Mouse (Mus musculus) right cerebral cortex, postnatal 10 days (tissue): ENCODE data around the gene Btn1a1.

Experiments
- DNase-seq, 2 experiments: peaks; one replicate each; pipeline ENCODE4 v3.0.0; 2021; ENCODE audit warnings: low spot score in 2 of 2

Gene Btn1a1

DNA sequence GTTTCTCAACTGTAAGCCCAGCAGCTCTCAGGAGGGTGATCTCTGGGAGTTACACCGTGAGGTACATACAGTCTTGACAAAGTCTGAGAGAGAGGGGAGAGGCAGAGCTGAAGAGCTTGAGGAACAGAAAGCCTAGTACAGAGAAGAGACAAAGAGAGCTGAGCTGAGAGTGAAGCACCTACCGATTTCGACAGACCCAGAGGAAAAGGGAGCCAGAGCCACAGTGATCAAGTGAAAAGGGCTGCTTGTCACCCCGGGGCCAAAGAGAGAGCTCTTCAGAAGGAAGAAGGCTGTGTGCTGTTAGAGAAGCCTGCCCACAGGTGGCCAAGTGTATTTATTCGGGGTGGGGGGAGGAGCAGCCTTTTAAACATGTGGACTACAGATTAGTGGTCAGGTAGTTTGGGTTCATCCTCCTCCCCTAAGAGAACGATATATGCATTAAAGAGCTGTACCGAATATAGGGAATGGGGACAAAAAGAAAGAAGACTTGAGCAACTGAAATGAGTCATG is at the start of gene Btn1a1:
TSS of gene Btn1a1 (minus strand) at position 302 of the 510 bp plus-strand sequence.
- DNase-seq = no peak

- DNase-seq = no peak
Observed at GRCm38 (mm10) chr13:23515281-23515680, 49.6 kb upstream of the Btn1a1 start.

DNA sequence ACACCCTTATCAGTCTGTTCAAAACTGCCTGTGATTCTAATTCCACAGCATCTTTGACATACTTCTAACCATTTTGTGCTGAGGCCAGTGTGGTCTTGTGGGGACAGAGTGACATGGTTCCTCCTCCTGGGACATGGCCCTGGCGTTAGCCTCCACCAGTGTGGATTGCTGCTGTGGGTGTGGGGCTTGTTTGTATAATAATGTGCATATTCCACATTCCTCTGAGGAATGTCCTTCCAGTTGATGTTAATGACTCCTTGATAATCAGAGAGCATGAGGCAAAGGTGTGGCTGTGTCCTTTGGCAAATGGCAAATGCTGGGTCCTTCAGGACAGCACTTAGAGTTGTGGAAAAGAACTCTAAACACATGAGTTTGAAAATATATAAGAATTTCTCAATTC is 47.8 kb upstream of the Btn1a1 start:
- DNase-seq = no peak

DNA sequence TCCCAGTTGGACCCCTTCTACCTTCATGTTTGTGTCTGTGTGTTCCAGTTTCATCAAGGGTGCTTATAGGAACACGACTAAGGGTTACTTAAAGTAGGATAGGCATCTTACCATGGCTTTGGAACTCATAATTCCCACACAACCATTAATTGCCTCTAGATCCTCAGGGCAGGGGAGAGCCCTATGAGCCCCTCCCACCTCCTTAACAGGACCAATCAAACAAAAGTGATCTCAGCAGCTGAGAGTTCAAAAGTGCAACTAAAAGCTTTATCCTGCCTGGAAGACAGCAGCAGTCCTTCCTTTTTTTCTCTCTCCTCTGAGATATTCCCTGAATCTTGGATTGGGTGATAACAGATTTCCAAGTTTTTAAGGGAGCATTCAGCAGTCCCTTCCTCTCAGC is 44.4 kb upstream of the Btn1a1 start:
- no peak for DNase-seq

GRCm38 (mm10) chr13:23506819-23507515 is 41.3 kb upstream of the Btn1a1 start:
- no peak for DNase-seq

DNA sequence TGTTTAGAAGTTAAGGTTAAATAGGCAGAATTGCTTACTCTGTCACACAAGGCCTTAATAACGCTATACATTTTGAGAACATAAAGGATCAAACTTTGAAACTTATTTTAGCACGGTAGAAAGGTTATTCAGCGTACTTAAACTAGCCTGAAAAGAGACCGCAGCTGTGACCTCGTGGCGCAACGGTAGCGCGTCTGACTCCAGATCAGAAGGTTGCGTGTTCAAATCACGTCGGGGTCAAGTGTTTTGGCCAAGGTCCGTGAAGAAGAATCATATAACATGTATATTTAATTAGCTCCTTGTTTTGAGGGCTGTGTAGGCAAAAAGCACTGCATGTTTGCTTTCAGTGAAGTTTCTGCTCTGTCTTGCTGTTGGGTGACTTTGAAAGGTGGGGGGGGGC is 40.6 kb upstream of the Btn1a1 start:
- no peak for DNase-seq

- DNase-seq = no peak
Observed at GRCm38 (mm10) chr13:23505662-23506345, 40.1 kb upstream of the Btn1a1 start.

- DNase-seq = peak; percentile 52 to 74
Observed at GRCm38 (mm10) chr13:23503797-23504196, 38.1 kb upstream of the Btn1a1 start.

- DNase-seq = no peak
Observed at GRCm38 (mm10) chr13:23502916-23503315, 37.2 kb upstream of the Btn1a1 start.

DNA sequence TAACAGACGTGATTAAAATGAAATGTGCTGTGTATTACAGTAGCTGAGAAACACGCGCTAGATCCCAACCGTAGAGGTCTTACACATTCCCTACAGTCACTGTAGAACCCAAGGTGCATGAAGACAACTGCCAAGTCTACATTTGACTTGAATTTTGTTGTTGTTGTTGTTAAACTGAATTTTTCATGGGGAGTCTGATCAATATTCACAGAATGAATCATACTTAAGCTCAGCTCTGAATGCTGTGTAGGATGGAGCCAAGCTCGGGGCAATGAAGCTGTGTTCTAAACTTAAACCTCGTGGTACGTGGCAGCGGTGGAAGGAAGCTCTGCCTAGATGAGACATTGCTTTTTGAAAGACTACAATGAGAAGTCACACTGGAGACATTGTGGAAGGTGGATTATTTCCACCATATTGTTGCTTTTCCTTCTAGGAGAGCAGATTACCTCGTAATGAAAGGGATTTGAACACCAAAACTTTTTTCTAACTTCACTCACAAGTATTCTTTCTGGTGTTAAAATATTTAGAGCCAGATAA is 36.4 kb upstream of the Btn1a1 start:
- DNase-seq = no peak

- no peak for DNase-seq
Observed at GRCm38 (mm10) chr13:23501511-23501910, 35.8 kb upstream of the Btn1a1 start.

- peak; percentile 76 to 86 for DNase-seq
Observed at GRCm38 (mm10) chr13:23500424-23501200, 34.9 kb upstream of the Btn1a1 start.

DNA sequence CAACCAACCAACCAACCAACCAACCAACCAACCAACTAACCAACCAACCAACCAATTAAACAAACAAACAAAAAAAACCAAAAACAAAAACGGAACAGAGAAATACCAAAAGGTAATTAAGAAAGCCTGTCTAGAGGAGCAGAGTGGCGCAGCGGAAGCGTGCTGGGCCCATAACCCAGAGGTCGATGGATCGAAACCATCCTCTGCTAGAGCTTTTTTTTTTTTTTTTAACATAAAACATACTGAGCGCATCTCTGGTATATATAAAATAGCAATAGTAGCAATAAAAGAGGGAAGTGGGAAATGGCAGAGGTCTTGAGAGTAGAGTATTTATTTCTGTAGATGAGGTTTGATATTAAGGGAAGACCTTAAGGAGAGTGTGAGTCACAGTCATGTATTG is 34.2 kb upstream of the Btn1a1 start:
- DNase-seq = no peak

DNA sequence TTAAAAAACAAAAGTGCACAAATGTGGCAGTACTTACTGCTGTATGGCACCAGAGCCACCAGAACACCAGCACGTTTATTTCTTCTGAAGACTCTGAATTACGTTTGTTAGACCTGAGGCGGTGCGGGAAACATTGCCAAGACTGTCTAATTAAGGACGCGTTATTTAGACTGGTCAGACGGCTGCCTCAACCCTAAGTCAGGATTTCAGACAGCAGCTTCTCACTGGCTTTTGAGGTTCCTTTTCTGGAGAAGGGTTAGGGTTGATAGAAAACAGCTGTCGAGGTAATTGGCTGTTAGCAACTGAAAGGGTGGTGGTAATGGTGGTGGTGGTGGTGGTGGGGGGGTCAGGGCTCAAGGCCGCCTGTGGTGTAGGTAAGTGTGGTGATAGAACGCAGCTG is 33.0 kb upstream of the Btn1a1 start:
- no peak for DNase-seq

- DNase-seq = peak in 1 of 2 experiments; percentile 43
Observed at GRCm38 (mm10) chr13:23497656-23498321, 32.1 kb upstream of the Btn1a1 start.

DNA sequence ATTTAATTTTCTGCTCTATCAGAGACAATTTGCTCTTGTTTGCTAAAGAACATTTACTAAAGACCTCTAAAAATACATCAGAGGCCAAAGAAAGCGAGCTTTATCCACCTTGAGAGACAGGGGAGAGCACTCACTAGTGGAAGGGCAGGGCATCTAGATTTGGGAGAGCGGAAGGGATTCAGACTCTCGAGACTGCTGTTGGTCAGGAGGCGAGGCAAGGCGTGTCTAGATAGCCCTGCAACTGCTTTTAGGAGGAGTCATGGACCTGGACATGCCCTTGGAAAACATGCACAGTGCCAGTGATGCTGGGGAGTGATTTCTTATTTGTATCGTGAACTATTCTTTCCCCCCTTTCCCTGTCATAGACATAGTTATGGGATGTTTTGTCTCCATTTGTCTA is 29.8 kb upstream of the Btn1a1 start:
- no peak for DNase-seq

DNA sequence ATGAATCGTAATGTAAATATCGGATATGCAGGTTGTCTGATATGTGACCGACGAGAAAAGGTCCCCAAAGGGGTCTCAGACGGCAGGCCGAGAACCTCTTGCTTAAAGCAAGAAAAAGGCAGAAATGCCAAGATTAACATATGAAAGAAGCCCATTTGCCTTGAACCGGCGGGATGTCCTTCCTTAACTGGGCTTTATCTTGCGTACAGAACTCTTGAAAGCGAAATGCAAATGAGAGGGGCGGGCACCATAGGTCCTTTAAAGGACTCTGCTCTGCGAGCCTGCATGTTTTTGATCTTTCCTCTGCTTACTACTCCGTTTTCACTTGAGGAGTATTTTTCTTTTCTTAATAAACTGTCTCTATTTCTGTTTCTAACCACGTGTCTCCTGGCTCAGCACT is 26.3 kb upstream of the Btn1a1 start:
- DNase-seq = no peak

DNA sequence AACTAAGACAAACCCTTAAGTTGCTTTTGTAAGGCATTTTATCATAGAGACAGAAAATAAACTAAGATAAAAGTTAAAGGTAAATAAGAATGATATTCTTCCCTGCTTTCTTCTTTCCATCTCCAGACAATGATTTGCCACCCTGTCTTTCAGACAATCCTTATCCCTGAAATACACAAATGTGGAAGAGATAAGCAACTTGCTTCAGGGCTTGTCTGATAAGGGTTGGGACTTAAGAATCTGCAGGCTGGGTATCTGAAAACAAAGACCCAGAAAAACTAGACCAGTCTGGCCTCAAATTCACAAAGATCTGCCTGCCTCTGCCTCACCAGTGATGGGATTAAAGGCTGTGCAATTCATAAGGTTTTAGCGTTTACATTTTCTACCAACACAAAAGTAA is 25.6 kb upstream of the Btn1a1 start:
- no peak for DNase-seq

- DNase-seq = no peak
Observed at GRCm38 (mm10) chr13:23490863-23491262, 25.2 kb upstream of the Btn1a1 start.

DNA sequence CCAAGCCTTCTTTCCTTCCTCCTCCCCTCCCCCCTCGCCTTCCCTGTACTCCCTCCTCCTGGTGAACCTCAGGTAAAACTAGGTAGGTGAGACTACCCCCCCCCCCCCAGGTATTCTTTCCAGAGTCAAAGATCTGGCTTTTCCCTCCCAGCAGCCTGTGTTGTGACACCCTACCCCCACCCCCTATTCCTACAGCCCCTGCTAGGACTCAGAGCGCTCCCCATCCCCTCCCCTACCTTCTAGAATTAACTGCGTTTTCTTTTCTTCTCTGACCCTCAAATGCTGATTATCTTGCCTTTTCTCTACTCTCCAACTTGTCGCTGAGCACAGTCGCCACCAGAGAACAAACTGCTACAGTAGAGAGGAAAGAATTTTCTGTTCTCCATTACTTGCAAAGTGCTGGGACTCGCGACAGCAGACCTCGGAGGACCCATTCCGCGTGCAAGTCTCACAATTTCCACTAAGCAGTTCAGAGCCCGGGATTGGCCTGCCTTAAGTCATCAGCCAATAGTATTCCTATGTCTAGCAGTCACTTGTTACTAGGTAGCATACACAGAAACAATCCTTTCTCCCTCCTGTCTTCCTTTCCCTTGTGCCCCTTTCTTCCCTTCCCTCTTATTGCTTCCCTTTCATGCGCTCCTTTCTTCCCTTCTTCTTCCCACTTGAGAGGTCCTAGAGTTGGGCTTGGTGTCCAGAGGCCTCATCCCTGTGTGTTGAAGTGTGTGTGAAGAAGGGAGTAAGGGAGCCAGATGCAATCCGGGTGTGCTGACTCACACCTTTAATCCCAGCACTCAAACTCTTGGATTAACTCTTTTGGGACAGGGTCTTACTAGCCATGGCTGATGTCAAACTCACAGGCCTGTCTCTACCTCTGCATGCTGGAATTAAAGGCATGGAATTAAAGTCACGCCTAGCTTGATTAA is 23.0 kb upstream of the Btn1a1 start, which contains the start of gene Btn2a2:
TSS of gene Btn2a2 (minus strand) at position 458 of the 923 bp plus-strand sequence.
- DNase-seq = peak; percentile 86 to 90
